Mouse (Mus musculus): Measurements from ENCODE around the gene Fuca1.

Fuca1 gene

DNA sequence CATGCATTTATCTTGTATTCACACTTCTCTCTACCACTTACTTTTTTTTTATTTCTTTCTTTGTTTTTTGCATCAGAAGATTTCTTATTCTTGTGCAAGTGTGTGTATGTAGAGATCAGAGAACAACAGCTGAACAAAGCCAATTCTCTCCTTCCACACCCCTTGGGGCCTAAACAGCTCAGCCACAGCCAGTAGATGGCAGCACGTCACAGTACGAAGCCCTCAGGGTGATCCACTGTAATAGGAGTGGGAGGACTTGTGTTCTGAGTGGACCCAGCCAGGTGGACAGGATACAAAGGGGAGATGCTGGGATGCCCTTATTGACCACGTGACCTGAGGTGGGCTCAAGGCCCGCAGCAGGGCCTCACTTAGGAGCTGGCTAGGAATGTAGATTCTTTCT lies 30.7 kb upstream of the Fuca1 start:
- DNase-seq = peak; percentile 52

DNA sequence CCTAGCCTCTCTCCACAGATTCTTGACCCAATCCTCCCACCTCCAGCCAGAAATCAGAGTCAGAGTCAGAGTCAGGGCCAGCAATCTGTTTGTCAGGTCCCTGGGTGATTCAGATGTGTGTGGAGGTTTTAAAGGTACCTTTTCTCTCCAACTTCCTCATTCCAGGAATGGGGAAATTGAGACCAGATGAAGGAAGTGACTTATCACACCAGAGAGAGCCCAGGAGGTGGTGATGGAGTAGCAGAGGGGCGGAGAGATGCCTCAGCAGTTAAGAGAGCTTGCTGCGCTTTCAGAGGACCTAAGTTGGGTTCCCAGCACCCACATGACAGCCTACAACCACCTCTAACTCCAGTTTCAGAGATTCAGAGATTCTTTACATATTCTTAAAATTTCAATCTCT lies 29.0 kb upstream of the Fuca1 start:
- DNase-seq = no peak

DNA sequence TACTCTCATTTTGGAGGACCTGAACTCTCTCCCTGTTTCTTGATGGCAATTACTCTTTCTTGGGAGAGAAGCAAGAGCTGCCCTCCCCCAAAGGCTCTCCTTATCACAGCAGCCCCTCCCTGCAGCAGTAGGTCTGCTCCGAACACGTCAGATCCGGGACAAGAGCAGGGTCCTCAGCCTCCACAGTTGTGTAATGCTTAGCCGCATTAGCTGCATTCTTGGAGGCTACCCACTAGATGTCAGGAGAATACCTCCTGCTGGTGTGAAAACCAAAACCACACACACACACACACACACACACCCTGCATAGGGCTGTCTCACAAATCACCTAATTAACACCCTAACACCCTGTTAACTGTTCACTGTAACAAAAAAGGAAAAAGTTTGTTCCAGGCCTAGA lies 27.7 kb upstream of the Fuca1 start:
- no peak for DNase-seq

DNA sequence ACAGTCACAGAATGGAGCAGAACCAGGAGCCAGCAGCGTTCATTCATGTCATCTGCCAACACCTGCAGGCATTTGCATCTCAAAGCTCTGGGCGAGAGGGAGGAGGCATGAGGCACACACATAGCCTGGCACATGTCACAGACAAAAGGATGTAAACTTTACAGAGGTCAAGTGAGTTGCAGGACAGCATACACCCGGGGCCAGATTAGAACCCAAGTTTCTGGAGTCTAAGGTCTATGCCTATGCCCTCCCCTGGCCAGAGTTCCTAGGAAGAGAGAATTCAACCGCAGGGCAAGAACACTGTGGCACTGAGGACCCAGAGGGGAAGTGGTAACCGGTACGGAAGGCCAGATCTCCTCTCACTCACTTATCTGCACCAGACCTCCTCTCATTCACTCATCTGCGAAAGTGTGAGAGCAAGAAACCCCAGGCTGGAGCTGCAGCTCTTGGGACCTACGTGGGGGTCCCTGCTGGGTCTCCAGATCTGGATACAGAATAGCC lies 25.4 kb upstream of the Fuca1 start, which contains the start of gene Cnr2:
Gene Cnr2, plus strand, starts transcription at position 324 of the 501 bp plus-strand sequence.
- no peak for DNase-seq

DNA sequence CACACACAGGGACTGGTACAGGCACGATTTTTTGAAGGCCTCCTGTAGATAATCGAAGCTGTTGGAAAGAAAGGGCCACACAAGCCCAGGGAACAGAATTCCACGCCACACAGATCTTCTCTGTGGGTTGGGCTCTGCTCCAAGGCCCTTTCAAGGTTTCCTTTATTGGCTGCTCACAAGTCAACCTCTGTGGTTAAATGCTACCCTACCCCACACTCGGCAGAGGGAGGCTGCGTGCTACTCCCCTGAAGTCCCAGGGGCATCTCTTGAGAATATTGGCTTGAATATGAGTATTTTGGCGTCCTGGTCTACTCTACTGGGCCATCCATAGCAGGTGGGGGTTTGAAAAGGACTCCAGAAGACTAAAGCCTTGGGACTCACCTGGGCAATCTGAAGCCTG lies 24.4 kb upstream of the Fuca1 start:
- DNase-seq = no peak

DNA sequence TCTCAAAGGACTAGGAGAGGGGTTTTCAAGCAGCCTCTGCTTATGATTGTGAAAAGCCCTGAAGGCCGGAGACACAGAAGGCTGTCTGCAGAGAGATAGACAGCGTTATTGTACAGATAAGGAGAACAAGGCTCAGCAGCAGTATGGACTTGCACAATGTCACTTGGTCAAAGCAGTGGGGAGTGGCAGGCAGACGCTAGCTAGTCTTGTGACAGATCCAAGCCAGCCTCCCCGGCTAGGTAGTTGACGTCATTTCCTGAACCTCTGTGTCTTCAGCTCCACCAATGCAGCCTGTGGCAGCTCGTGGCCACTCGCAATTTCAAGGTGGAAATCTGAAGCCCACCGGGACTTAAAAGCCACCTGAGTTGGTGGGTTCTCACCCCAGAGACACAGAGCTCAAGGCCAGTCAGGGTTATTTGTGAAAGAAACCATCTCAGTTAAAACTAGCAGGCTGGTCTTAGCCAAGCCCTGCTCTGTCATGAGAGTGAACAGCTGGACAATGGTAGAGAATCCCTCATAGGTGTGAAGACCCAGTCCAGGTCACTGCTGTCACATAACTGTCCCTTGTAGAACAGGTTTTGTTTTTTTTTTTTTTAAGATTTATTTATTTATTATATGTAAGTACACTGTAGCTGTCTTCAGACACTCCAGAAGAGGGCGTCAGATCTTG lies 22.0 kb upstream of the Fuca1 start:
- DNase-seq = peak; percentile 70

- DNase-seq = no peak
Measured at GRCm38 (mm10) chr4:135899050-135899448, 21.5 kb upstream of the Fuca1 start.

GRCm38 (mm10) chr4:135900008-135900407 lies 20.5 kb upstream of the Fuca1 start:
- no peak for DNase-seq

GRCm38 (mm10) chr4:135902606-135903242 lies 17.8 kb upstream of the Fuca1 start:
- DNase-seq = no peak

GRCm38 (mm10) chr4:135904810-135905209 lies 15.7 kb upstream of the Fuca1 start:
- DNase-seq = no peak

- DNase-seq = no peak
Measured at GRCm38 (mm10) chr4:135906633-135907032, 13.9 kb upstream of the Fuca1 start.

GRCm38 (mm10) chr4:135909326-135910066 lies 11.0 kb upstream of the Fuca1 start:
- DNase-seq = no peak

DNA sequence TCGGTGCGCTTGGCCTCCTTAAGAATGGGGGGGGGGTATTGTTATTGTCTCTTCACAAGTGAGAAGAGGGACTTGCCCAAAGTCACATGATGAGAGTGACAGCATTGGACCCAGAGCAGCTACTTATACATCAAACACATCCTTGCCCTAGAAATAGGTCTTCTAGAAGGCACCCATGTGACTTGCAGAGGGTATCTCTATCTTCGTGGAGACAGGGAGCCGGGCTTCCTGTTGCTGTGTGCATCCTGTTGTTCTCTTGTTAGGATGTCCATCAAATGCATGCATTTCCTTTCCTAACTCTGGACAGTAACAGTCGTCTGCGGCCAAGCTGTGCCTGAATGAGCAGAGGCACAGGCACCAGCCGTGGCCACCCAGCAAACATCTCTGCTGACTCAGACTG lies 9.0 kb upstream of the Fuca1 start:
- DNase-seq = no peak

GRCm38 (mm10) chr4:135912164-135912563 lies 8.4 kb upstream of the Fuca1 start:
- DNase-seq = no peak

DNA sequence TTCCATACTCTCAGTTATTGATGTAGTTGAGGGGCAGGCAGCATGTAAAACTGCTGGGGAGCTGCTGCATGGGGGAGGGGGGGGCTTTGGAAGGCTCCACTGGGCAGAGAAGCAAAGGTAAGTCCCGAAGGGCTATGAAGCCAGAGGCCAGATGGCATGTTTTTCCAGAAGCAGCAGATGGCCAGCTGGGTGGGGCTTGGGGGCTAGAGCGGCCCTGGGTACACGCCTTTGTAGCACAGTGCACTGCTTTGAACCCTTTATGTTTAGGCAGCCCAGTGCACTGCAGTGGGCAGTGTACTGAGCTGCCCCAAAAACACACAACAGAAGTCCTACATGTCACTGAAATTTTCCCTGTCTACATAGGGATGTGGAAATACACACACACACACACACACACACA lies 7.7 kb upstream of the Fuca1 start:
- no peak for DNase-seq

- DNase-seq = no peak
Measured at GRCm38 (mm10) chr4:135913433-135913832, 7.1 kb upstream of the Fuca1 start.

- DNase-seq = peak; percentile 46
Measured at GRCm38 (mm10) chr4:135918635-135919279, 1.8 kb upstream of the Fuca1 start.

DNA sequence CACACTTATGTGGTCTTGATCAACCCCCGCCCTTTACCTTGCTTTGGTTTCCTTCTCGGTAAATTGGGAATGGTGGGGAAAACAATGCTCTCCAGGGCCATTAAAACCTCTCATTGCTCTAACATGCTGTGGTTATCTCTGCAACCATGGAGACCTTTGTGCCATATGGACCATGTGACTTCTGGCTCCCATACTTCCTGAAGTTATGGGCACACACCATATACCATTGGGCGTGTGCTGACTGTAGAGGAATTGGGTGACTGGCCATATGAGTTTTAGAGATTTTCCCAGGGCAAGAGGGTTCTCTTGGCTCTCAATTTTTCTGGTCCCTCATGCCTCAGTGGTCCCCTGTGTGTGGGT lies 1.3 kb upstream of the Fuca1 start:
- no peak for DNase-seq

GRCm38 (mm10) chr4:135921257-135922120 lies 954 bp downstream of the Fuca1 start:
- DNase-seq = no peak

GRCm38 (mm10) chr4:135922190-135922589 lies 1.7 kb downstream of the Fuca1 start:
- no peak for DNase-seq

DNA sequence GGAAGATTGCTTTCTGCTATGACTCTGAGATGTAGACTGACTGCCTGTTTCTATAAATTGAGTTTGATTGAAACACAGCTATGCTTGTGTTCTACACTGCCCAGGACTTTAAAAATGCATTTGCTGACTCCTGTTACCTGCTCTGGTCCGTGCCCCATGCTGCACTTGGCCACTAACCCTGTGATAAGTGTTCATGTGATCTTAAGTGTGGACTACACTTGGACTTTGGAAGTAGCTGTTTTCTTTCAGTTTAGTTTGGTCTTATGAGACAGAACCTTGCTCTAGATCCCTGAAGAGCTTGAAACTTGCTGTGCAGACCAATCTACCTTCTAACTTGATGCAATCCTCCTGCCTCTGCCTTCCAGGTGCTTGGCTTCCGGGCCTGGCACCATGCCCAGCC lies 3.9 kb downstream of the Fuca1 start:
- DNase-seq = no peak

GRCm38 (mm10) chr4:135925341-135925740 lies 4.8 kb downstream of the Fuca1 start:
- DNase-seq = no peak

All from layer of hippocampus, adult 9-11 months (tissue).